Mouse (Mus musculus) limb, embryonic 14.5 days (tissue): ENCODE measurements at regions not wholly inside any gene's neighbourhood (a gene's known extent, or its start where the extent isn't known, plus 50 kb on each side); places are given as distances from the start of the nearest gene placed in this dataset.

Experiments used
- ATAC-seq: fragments of 200-750 bp; cut with Nextera tagmentation; 2 replicates; pipeline ENCODE4 v1.8.0; 2017; ENCODE audit warnings: low read depth, moderate number of reproducible peaks, moderate TSS enrichment; ENCODE audit not compliant: low FRiP score
- DNase-seq: peaks from one replicate; pipeline ENCODE4 v3.0.0-alpha.2; 2015; ENCODE audit warnings: low spot score
- H3K27ac ChIP-seq: fragments of 300-500 bp; sonication (generic); replicated peaks from 2 replicates; pipeline ENCODE4 v1.5.1; 2014; ENCODE audit warnings: low read depth, mild to moderate bottlenecking, low read length, moderate library complexity, mixed read lengths
- H3K27me3 ChIP-seq: fragments of 300-500 bp; sonication (generic); 2 replicates; pipeline ENCODE4 v1.6.1; 2014; ENCODE audit warnings: low read length, mixed read lengths; ENCODE audit not compliant: control insufficient read depth, insufficient read depth
- H3K36me3 ChIP-seq: fragments of 300-500 bp; sonication (generic); 2 replicates; pipeline ENCODE4 v1.6.1; 2014; ENCODE audit warnings: mild to moderate bottlenecking, low read length, moderate library complexity, mixed read lengths; ENCODE audit not compliant: control insufficient read depth, insufficient read depth
- H3K4me1 ChIP-seq: fragments of 300-500 bp; sonication (generic); 2 replicates; pipeline ENCODE4 v1.6.1; 2014; ENCODE audit warnings: antibody characterized with exemption, low read length, mixed read lengths; ENCODE audit not compliant: control insufficient read depth, insufficient read depth
- H3K4me2 ChIP-seq: fragments of 300-500 bp; sonication (generic); replicated peaks from 2 replicates; pipeline ENCODE4 v1.6.1; 2014; ENCODE audit warnings: low read depth, mild to moderate bottlenecking, low read length, moderate library complexity; ENCODE audit not compliant: severe bottlenecking
- H3K4me3 ChIP-seq: fragments of 300-500 bp; sonication (generic); replicated peaks from 2 replicates; pipeline ENCODE4 v1.5.1; 2014; ENCODE audit warnings: low read length
- H3K9ac ChIP-seq: fragments of 300-500 bp; sonication (generic); 2 replicates; pipeline ENCODE4 v1.6.1; 2014; ENCODE audit warnings: mild to moderate bottlenecking, low read depth, low read length, moderate library complexity; ENCODE audit not compliant: severe bottlenecking
- H3K9me3 ChIP-seq: fragments of 300-500 bp; sonication (generic); 2 replicates; pipeline ENCODE4 v1.6.1; 2016; ENCODE audit warnings: low read length; ENCODE audit not compliant: control insufficient read depth
- POLR2A ChIP-seq: fragments of 200-500 bp; IDR thresholded peaks from 2 replicates; pipeline ENCODE4 v1.8.0; 2012; ENCODE audit warnings: inconsistent platforms, mild to moderate bottlenecking, moderate library complexity, borderline replicate concordance; ENCODE audit not compliant: insufficient read depth, insufficient read length; ENCODE audit errors: extremely low read depth
- WGBS: fragments of 180-500 bp; shearing (Covaris S2); extraction: QIAGEN DNeasy Blood & Tissue Kit; methylation state at CpG from one replicate; pipeline ENCODE4 v1.1.7; 2014; 5-methylcytosine and 5-hydroxymethylcytosine counted together

DNA sequence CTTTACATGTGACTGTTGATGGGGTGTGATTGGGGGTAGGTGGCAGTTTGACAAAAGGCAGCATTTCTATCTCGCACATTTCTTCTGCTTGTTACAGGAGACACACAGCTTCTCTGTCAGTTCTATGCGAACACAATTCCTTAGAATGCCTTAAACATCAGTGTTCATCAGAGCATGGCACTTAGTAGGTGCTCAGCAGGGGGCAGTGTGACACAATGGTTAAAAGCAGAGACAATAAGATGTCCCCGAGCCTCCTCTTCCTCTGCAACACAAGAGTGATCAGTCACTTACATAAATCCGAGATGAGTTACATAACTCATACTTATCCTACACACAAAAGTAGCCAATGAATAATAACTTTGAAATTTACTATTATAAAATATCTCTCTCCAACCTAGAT, 688.1 kb downstream of the Gm826 start:
- Histone ChIP-seq H3K4me3 (no peak overlapping the region), H3K27me3 (no peaks in the 10 kb centered on the region), H3K27ac (no peak overlapping the region), H3K36me3 (no peaks in the 10 kb centered on the region), H3K4me2 (no peak overlapping the region), H3K9me3 (no peaks in the 10 kb centered on the region), H3K9ac (no peak overlapping the region), H3K4me1 (no peaks in the 10 kb centered on the region)
- no peak for TF ChIP-seq POLR2A
- DNase-seq (peak; percentile 52), ATAC-seq (no peak)
- WGBS, result 50% methylated on average over 4 of the region's 4 CpGs

DNA sequence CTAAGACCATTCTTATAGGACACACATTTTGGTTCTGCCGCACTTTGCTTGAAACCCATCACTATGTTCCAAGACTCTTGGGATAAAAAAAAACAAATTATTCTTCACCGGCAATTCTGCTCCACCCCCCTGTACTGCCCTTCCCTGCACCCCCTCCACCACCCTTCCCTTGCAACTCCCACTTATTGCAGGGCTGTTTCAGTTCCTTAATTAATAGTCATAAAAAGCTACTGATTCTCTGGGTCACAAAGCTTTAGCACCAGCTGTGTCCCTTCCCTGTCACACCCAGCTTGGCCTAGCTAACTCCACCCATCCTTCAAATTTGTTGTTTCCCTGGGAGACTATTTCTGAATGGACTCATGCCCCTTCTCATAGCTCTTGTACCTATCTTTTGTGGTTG, 687.4 kb downstream of the Gm826 start:
- TF ChIP-seq POLR2A, result no peak
- Histone ChIP-seq H3K4me2 (no peak overlapping the region), H3K27ac (no peak overlapping the region), H3K27me3 (no peaks in the 10 kb centered on the region), H3K4me3 (no peak overlapping the region), H3K36me3 (no peaks in the 10 kb centered on the region), H3K4me1 (0 out of 2 replicates have a peak, but pooled peaks cover 2% of the 10 kb centered on the region), H3K9ac (no peak overlapping the region), H3K9me3 (no peaks in the 10 kb centered on the region)
- 79% methylated on average over 2 of the region's 2 CpGs for WGBS
- ATAC-seq (no peak), DNase-seq (no peak)

DNA sequence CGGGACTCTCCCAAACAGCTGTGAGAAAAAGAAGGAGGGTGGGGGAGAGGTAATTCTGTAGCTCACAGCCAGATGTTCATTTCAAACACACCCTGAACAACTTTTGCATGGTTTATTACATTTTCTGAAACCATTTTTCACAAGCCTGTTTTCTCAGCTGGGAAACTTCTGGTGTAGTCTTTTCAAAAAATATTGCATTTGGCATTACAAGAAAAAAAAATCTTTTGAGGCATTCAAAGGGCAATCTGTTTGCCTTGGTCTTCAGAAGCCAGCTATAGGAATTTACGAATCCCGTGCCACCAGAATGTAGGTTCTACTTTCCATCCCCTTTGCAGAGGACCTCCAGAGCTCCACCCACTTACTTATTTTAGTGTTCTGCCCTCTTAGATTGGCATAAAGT, 681.7 kb downstream of the Gm826 start:
- DNase-seq (peak; percentile 53), ATAC-seq (no peak)
- H3K4me3 ChIP-seq, result no peak overlapping the region
- no peaks in the 10 kb centered on the region for H3K36me3 ChIP-seq
- no peaks in the 10 kb centered on the region for H3K27me3 ChIP-seq
- 34% methylated on average over 3 of the region's 3 CpGs for WGBS
- peaks cover 12% of the 10 kb centered on the region; the same call in 1 of the 2 replicates for H3K4me1 ChIP-seq
- no peak overlapping the region for H3K4me2 ChIP-seq
- no peak for TF ChIP-seq POLR2A
- peak overlapping the region; percentile 38; the same call in 1 of the 2 replicates for H3K27ac ChIP-seq
- H3K9me3 ChIP-seq, result no peaks in the 10 kb centered on the region
- H3K9ac ChIP-seq, result no peak overlapping the region

DNA sequence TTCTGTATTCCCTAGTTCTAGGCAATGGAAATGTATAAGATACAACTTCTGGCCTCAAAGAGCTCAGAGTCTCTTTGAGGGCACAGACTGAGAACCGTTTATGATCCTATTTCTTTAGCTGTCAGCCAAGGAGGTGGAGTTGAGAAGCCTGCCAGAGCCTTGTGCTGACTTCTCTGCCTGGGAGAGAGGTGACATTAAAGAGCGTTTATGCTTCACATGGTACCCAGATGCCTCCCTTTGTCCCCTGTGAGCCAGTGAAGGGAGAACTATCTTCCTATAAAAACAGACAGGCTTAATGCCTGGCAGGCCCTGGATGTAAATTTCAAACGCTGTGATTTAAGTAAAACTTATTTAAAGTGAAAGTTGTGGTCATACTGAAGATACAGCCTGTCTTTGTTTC, 657.1 kb downstream of the Gm826 start:
- no peak overlapping the region for H3K9ac ChIP-seq
- H3K27ac ChIP-seq, result no peak overlapping the region; the same call in 1 of the 2 replicates
- TF ChIP-seq POLR2A, result no peak
- 11% methylated on average over 3 of the region's 3 CpGs for WGBS
- no peaks in the 10 kb centered on the region for H3K36me3 ChIP-seq
- peaks cover 8% of the 10 kb centered on the region; the same call in 1 of the 2 replicates for H3K4me1 ChIP-seq
- no peak overlapping the region for H3K4me2 ChIP-seq
- DNase-seq (peak; percentile 27), ATAC-seq (no peak)
- no peaks in the 10 kb centered on the region for H3K27me3 ChIP-seq
- H3K4me3 ChIP-seq, result no peak overlapping the region
- no peaks in the 10 kb centered on the region for H3K9me3 ChIP-seq

DNA sequence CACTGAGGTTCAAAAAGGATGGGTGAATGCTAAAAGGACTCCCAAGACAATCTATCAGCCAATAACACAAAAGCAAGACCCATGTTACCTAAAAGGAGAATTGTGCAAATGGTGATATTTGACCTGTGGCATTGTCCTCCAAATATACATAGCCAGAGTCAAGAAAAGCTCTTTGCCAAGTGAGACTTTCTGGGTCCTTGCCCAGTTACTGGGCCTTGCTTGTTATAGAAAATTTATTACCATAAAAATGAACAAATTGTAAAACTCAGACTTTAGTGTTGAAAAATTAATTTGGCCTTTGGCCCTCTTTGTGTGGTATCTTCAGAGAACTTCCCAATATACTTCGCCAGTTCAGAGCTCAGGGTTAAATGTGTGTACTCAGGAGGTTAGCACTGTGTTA, 653.3 kb downstream of the Gm826 start:
- Histone ChIP-seq H3K36me3 (no peaks in the 10 kb centered on the region), H3K4me3 (no peak overlapping the region), H3K27ac (no peak overlapping the region), H3K9me3 (no peaks in the 10 kb centered on the region), H3K4me2 (no peak overlapping the region), H3K27me3 (no peaks in the 10 kb centered on the region), H3K9ac (no peak overlapping the region), H3K4me1 (peaks cover 8% of the 10 kb centered on the region; the same call in 1 of the 2 replicates)
- no peak for TF ChIP-seq POLR2A
- WGBS, result 81% methylated on average over 1 of the region's 1 CpGs
- DNase-seq (no peak), ATAC-seq (no peak)

DNA sequence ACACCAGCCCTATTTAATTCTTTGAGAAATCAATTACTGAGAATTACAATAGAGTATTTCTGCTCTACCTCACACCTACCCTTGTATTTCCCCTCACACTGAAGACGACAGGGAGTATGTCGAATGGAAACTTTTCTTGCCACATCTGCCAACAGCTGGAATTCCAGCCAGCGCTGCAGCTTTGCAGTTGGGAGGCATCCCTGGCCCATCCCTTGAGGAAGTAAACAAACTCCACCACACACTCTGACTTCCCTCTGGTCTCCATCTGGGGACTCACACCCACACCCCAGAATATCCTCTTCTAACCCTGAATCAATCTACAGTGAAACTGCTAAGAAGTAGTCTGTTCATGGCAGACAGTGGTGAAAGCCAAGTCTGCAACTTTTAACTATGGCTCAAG, 630.9 kb downstream of the Gm826 start:
- H3K27me3 ChIP-seq, result no peaks in the 10 kb centered on the region
- H3K4me1 ChIP-seq, result no peaks in the 10 kb centered on the region
- H3K4me3 ChIP-seq, result no peak overlapping the region
- H3K4me2 ChIP-seq, result no peak overlapping the region
- no peak overlapping the region for H3K27ac ChIP-seq
- 64% methylated on average over 3 of the region's 3 CpGs for WGBS
- DNase-seq (no peak), ATAC-seq (no peak)
- no peak overlapping the region for H3K9ac ChIP-seq
- no peak for TF ChIP-seq POLR2A
- H3K9me3 ChIP-seq, result 0 out of 2 replicates have a peak, but pooled peaks cover 7% of the 10 kb centered on the region
- no peaks in the 10 kb centered on the region for H3K36me3 ChIP-seq
